19 mouse cellular contexts compared by ENCODE assay signal in genomic region chr7:115266141-115266540, GRCm38 (mm10).
"Had no signal": no experiment of that assay in that cellular context is flagged by ENCODE, and none has a peak within 500 bp of the region (broad histone marks: within the 10 kb centered on the region; RNA-seq: fewer than 3 reads in every experiment).

No protein-coding gene starts in this region.

- H3K4me1 ChIP-seq: liver, embryonic 13.5 days; midbrain, embryonic 15.5 days; neural tube, embryonic 12.5 days had no signal

- DNase-seq: kidney, postnatal 25 days; layer of hippocampus, postnatal 36 days; liver, embryonic 13.5 days; lung, embryonic 14.5 days; right cerebral cortex, adult 18-20 months; right cerebral cortex, postnatal 14 days; right cerebral cortex, postnatal 4 days; thymus, adult 2 months; thymus, postnatal 14 days; thymus, postnatal 4 days had no signal

- H3K36me3 ChIP-seq: liver, embryonic 13.5 days; midbrain, embryonic 12.5 days; midbrain, embryonic 15.5 days; neural tube, embryonic 12.5 days; neural tube, embryonic 15.5 days had no signal

- ATAC-seq: lung, postnatal 0 days; midbrain, embryonic 15.5 days had no signal

- H3K4me2 ChIP-seq: liver, embryonic 13.5 days; lung, embryonic 14.5 days; midbrain, embryonic 12.5 days; midbrain, embryonic 15.5 days; neural tube, embryonic 12.5 days; neural tube, embryonic 15.5 days had no signal

- H3K27ac ChIP-seq: kidney, postnatal 0 days; left cerebral cortex, adult 2 months; liver, embryonic 13.5 days; macrophage; midbrain, embryonic 12.5 days; midbrain, embryonic 15.5 days; neural tube, embryonic 12.5 days; neural tube, embryonic 15.5 days; stomach, postnatal 0 days had no signal

- H3K9me3 ChIP-seq: liver, embryonic 13.5 days; midbrain, embryonic 12.5 days; midbrain, embryonic 15.5 days; neural tube, embryonic 12.5 days; neural tube, embryonic 15.5 days had no signal

- H3K4me3 ChIP-seq: left cerebral cortex, adult 2 months; liver, embryonic 13.5 days; midbrain, embryonic 12.5 days; midbrain, embryonic 15.5 days; neural tube, embryonic 12.5 days; neural tube, embryonic 15.5 days had no signal

- H3K9ac ChIP-seq: liver, embryonic 13.5 days; lung, embryonic 14.5 days; midbrain, embryonic 12.5 days; midbrain, embryonic 15.5 days; neural tube, embryonic 12.5 days; neural tube, embryonic 15.5 days had no signal

- H3K27me3 ChIP-seq: liver, embryonic 13.5 days; midbrain, embryonic 12.5 days; midbrain, embryonic 15.5 days; neural tube, embryonic 12.5 days; neural tube, embryonic 15.5 days had no signal
